Mouse (Mus musculus): Measurements from ENCODE around the gene Mcrip2. TPM values are rescaled to one million over a fixed set of nuclear protein-coding genes. Genes with fewer than 3 reads are reported as not detected.

The Mcrip2 gene
- polyA plus RNA-seq, 1 experiment from 2014 or later = 14.4 TPM

GRCm38 (mm10) chr17:25837076-25837410 is 31.5 kb downstream of the Mcrip2 start, which contains the start of gene Rhbdl1:
Gene Rhbdl1 (minus strand): TSS chr17:25837295.
- peak within 1 kb of the TSS; percentile 75 for H3K9ac ChIP-seq (replicated peaks)
- peak; percentile 29 for ATAC-seq (replicated peaks)
- H3K9me3 ChIP-seq = no peaks in the 10 kb centered on the region
- H3K4me1 ChIP-seq = peaks cover 54% of the 10 kb centered on the region
- peaks cover 33% of the 10 kb centered on the region for H3K36me3 ChIP-seq
- H3K27ac ChIP-seq (replicated peaks) = peak within 1 kb of the TSS; percentile 80
- peak within 1 kb of the TSS; percentile 51 for H3K4me3 ChIP-seq
- H3K27me3 ChIP-seq = no peaks in the 10 kb centered on the region
- H3K4me2 ChIP-seq (replicated peaks) = peak within 1 kb of the TSS; percentile 81
- WGBS = under 1% methylated on average over 29 of the region's 29 CpGs

DNA sequence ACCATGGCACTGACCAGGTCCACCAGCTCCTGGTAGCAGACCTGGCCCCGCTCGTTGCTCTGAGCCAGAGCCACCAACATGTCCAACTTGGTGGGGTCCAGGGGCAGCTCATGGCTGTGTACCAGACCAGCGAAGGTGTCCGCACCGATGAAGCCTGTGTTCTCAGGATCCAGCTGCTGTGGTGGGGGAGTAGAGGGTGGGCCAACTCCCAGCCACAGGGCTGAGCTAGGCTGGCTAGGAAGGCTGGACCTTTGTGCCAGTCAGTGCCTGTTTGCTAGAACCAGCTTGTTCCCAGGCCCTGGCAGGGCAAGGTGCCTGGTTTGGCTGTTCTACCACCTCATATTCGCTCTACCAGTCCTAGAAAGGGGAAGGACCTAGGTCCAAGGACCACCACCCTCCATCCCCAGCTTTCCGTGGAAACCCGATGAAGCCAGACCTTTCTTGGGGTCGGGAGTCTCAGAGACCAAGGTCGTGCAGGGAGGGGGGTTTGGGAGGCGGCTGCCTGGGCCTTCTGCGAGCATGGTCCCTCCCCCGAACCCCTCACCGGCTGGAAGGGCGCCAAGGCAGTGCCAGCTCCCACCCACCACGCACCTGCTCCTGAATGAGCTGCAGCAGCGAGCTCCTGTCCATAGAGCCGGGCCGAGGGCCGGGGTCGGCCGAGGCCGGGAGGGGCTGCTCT is 32.0 kb downstream of the Mcrip2 start:
- H3K4me3 ChIP-seq = peak overlapping the region; percentile 51
- no peaks in the 10 kb centered on the region for H3K9me3 ChIP-seq
- H3K4me2 ChIP-seq (replicated peaks) = peak overlapping the region; percentile 81
- H3K4me1 ChIP-seq = peaks cover 59% of the 10 kb centered on the region
- ATAC-seq (replicated peaks) = no peak
- peak overlapping the region; percentile 75 for H3K9ac ChIP-seq (replicated peaks)
- H3K27ac ChIP-seq (replicated peaks) = peak overlapping the region; percentile 80
- 21% methylated on average over 23 of the region's 23 CpGs for WGBS
- no peaks in the 10 kb centered on the region for H3K27me3 ChIP-seq
- peaks cover 30% of the 10 kb centered on the region for H3K36me3 ChIP-seq

DNA sequence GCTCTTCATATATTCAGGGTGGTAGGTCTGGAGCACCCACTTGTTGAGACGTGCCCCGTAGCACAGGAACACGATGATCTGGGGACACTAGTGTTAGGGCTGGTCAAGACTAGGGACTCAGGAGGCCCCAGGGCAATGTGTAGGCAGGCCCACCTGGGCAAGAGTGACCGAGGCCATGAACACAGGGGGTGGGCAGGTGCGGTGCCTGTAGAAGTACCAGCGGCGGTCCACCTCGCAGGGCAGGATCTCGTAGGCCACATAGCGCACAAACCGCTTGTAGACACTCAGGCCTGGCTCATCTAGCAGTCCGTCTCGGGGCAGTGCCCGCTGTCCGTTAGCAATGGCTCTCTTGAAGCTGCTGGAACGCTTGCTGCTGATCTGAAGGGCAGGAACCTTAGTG is 32.7 kb downstream of the Mcrip2 start:
- peak overlapping the region; percentile 51; the same call in 1 of the 2 replicates for H3K4me3 ChIP-seq
- H3K9ac ChIP-seq (replicated peaks) = no peak overlapping the region
- WGBS = 94% methylated on average over 16 of the region's 16 CpGs

DNA sequence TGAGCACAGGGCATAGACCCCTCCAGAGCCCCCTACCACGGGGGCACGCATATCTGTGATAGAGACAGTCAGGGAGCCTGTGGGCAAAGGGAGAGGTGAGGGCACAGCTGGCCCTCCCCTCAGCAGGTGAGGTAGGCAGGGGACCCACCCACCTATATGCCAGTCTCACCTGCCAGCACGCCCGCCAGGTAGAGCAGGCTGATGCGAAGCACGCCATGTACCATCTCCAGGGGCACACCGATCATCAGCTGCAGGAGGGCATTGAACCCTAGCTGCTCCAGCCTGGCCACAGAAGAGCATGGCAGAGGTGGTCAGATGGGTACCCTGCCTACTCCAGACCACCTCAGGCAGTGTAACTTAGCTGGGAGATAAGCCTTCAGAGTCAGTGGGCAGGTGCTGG is 33.3 kb downstream of the Mcrip2 start:
- H3K4me1 ChIP-seq = peaks cover 72% of the 10 kb centered on the region
- H3K4me3 ChIP-seq = peak overlapping the region; percentile 55; the same call in 1 of the 2 replicates
- no peak for ATAC-seq (replicated peaks)
- no peak overlapping the region for H3K4me2 ChIP-seq (replicated peaks)
- no peaks in the 10 kb centered on the region for H3K9me3 ChIP-seq
- H3K9ac ChIP-seq (replicated peaks) = no peak overlapping the region
- no peaks in the 10 kb centered on the region for H3K27me3 ChIP-seq
- WGBS = 95% methylated on average over 7 of the region's 7 CpGs
- peaks cover 30% of the 10 kb centered on the region for H3K36me3 ChIP-seq
- H3K27ac ChIP-seq (replicated peaks) = no peak overlapping the region

More for the DNA sequence above, 32.7 kb downstream of the Mcrip2 start:
- Histone ChIP-seq H3K27me3 (no peaks in the 10 kb centered on the region), H3K9me3 (no peaks in the 10 kb centered on the region), H3K4me2 (replicated peaks) (peak overlapping the region; percentile 81), H3K4me1 (peaks cover 67% of the 10 kb centered on the region), H3K27ac (replicated peaks) (peak overlapping the region; percentile 80; the same call in 1 of the 2 replicates), H3K36me3 (peaks cover 30% of the 10 kb centered on the region)
- ATAC-seq (replicated peaks) = no peak

- 88% methylated on average over 12 of the region's 12 CpGs for WGBS
- Histone ChIP-seq H3K9ac (replicated peaks) (peak overlapping the region; percentile 68; the same call in 1 of the 2 replicates), H3K9me3 (no peaks in the 10 kb centered on the region), H3K4me3 (peak overlapping the region; percentile 55), H3K4me2 (replicated peaks) (peak overlapping the region; percentile 87), H3K27ac (replicated peaks) (no peak overlapping the region), H3K36me3 (peaks cover 31% of the 10 kb centered on the region), H3K4me1 (peaks cover 78% of the 10 kb centered on the region), H3K27me3 (no peaks in the 10 kb centered on the region)
- no peak for ATAC-seq (replicated peaks)
These were observed 33.9 kb downstream of the Mcrip2 start for GRCm38 (mm10) chr17:25834595-25835222.

DNA sequence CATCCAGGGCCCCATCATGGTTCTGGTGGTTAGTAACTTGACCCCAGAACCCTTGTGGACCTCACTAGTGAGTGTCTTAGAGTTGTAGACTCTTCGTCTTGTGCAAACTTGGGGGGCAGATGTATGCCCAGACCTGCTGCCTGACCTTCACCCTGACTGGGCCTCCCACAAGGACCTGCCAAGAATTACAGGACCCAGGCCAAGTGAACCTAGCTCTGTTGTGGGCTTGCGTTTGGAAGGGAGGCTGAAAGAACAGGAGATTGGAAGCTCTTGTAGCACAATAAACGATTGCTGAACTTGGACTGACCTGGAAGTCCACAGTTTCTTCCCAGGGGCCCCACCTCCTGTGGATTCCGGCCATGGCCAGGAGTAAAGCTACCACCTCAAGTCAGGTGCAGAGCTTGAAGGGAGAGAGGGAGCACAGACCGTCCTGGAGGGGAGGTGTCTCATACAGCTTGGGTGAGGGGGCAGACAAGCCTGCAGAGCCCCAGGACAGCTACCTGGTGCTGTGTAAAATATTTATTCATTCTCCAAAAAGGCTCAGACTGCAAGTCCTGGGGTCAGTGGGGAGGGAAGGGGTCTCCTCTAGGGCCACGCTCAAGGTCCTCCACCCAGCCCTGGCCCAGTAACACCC is 34.5 kb downstream of the Mcrip2 start:
- peaks cover 81% of the 10 kb centered on the region for H3K4me1 ChIP-seq
- peak overlapping the region; percentile 55 for H3K4me3 ChIP-seq
- peak overlapping the region; percentile 93 for H3K27ac ChIP-seq (replicated peaks)
- peak overlapping the region; percentile 68 for H3K9ac ChIP-seq (replicated peaks)
- peak overlapping the region; percentile 87 for H3K4me2 ChIP-seq (replicated peaks)
- no peak for ATAC-seq (replicated peaks)
- WGBS = 53% methylated on average over 6 of the region's 6 CpGs
- no peaks in the 10 kb centered on the region for H3K9me3 ChIP-seq
- no peaks in the 10 kb centered on the region for H3K27me3 ChIP-seq
- H3K36me3 ChIP-seq = peaks cover 25% of the 10 kb centered on the region

GRCm38 (mm10) chr17:25833291-25833663 is 35.3 kb downstream of the Mcrip2 start, which contains the start of gene Stub1:
Gene Stub1 (minus strand): TSS chr17:25833404.
- H3K4me3 ChIP-seq = peak within 1 kb of the TSS; percentile 55
- under 1% methylated on average over 24 of the region's 24 CpGs for WGBS
- H3K27ac ChIP-seq (replicated peaks) = peak within 1 kb of the TSS; percentile 93
- H3K9ac ChIP-seq (replicated peaks) = peak within 1 kb of the TSS; percentile 68
- H3K9me3 ChIP-seq = no peaks in the 10 kb centered on the region
- H3K27me3 ChIP-seq = no peaks in the 10 kb centered on the region
- H3K4me2 ChIP-seq (replicated peaks) = peak within 1 kb of the TSS; percentile 87
- ATAC-seq (replicated peaks) = no peak; the same call in 1 of the 2 replicates
- H3K36me3 ChIP-seq = peaks cover 20% of the 10 kb centered on the region
- peaks cover 84% of the 10 kb centered on the region for H3K4me1 ChIP-seq

- Histone ChIP-seq H3K9ac (replicated peaks) (peak overlapping the region; percentile 68), H3K4me1 (peaks cover 84% of the 10 kb centered on the region), H3K9me3 (no peaks in the 10 kb centered on the region), H3K27ac (replicated peaks) (peak overlapping the region; percentile 93), H3K36me3 (peaks cover 22% of the 10 kb centered on the region), H3K4me3 (peak overlapping the region; percentile 55), H3K27me3 (no peaks in the 10 kb centered on the region), H3K4me2 (replicated peaks) (peak overlapping the region; percentile 87)
- ATAC-seq (replicated peaks) = peak; percentile 90
- WGBS = 0% methylated on average over 75 of the region's 77 CpGs
These were observed 35.9 kb downstream of the Mcrip2 start for GRCm38 (mm10) chr17:25832436-25833290.

GRCm38 (mm10) chr17:25831451-25832281 is 36.9 kb downstream of the Mcrip2 start:
- Histone ChIP-seq H3K27ac (replicated peaks) (peak overlapping the region; percentile 93), H3K4me2 (replicated peaks) (peak overlapping the region; percentile 87), H3K9me3 (no peaks in the 10 kb centered on the region), H3K4me3 (peak overlapping the region; percentile 55), H3K4me1 (peaks cover 83% of the 10 kb centered on the region), H3K36me3 (peaks cover 27% of the 10 kb centered on the region), H3K27me3 (no peaks in the 10 kb centered on the region), H3K9ac (replicated peaks) (peak overlapping the region; percentile 68)
- ATAC-seq (replicated peaks) = no peak
- 59% methylated on average over 21 of the region's 21 CpGs for WGBS

DNA sequence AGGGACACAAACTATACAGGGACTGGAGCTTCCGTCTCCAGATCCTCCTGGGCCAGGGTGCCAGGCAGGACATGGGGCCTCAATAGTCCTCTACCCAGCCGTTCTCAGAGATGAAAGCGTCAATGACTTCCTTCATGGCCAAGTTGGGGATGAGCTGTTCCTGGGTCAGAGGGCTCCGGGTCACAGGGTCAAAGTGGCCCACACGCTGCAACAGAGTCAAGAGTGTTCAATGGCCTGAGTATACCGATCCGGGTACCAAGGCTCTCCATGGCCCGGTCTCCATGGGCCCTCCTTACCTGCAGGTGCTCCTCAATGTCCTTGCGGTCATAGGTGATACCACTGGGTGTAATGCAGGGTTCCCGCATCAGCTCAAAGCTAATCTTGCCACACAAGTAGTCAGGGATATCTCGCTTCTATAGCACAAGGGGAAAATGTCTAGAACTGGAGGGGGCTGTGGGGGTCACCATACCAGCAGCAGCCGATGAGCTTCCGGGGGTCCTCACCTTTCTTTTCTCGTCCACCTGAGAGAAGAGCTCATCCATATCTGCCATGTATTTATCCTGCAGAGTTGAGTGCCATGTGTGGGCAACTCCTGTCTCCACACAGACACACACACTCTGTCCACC is 37.6 kb downstream of the Mcrip2 start:
- 85% methylated on average over 14 of the region's 14 CpGs for WGBS
- peaks cover 32% of the 10 kb centered on the region for H3K36me3 ChIP-seq
- no peaks in the 10 kb centered on the region for H3K9me3 ChIP-seq
- H3K4me3 ChIP-seq = peak overlapping the region; percentile 55
- H3K4me1 ChIP-seq = peaks cover 81% of the 10 kb centered on the region
- no peak for ATAC-seq (replicated peaks)
- H3K27me3 ChIP-seq = no peaks in the 10 kb centered on the region
- H3K27ac ChIP-seq (replicated peaks) = no peak overlapping the region
- peak overlapping the region; percentile 87 for H3K4me2 ChIP-seq (replicated peaks)
- 0 out of 2 replicates have a peak overlapping the region, but pooled peaks have one; percentile 68 for H3K9ac ChIP-seq (replicated peaks)

Data from forebrain, embryonic 15.5 days (tissue).